Mouse (Mus musculus) embryonic facial prominence, embryonic 13.5 days (tissue): ENCODE results near the gene Ubash3b. TPM values are rescaled to one million over a fixed set of nuclear protein-coding genes. Genes with fewer than 3 reads are reported as not detected.

ENCODE experiments used
- ATAC-seq: fragments of 200-750 bp; cut with Nextera tagmentation; 2 replicates; pipeline ENCODE4 v1.8.0; 2017; ENCODE audit warnings: low read depth; ENCODE audit not compliant: insufficient number of reproducible peaks, insufficient read depth, low FRiP score, low TSS enrichment
- H3K27ac ChIP-seq: fragments of 300-500 bp; sonication (generic); 2 replicates; pipeline ENCODE4 v1.5.1; 2015; ENCODE audit warnings: moderate library complexity, mild to moderate bottlenecking, inconsistent platforms
- H3K27me3 ChIP-seq: fragments of 300-500 bp; sonication (generic); 2 replicates; pipeline ENCODE4 v1.6.1; 2015; ENCODE audit warnings: mild to moderate bottlenecking, inconsistent platforms
- H3K36me3 ChIP-seq: fragments of 300-500 bp; sonication (generic); 2 replicates; pipeline ENCODE4 v1.6.1; 2015; ENCODE audit warnings: mild to moderate bottlenecking, inconsistent platforms
- H3K4me1 ChIP-seq: fragments of 300-500 bp; sonication (generic); 2 replicates; pipeline ENCODE4 v1.6.1; 2015; ENCODE audit warnings: inconsistent platforms
- H3K4me2 ChIP-seq: fragments of 300-500 bp; sonication (generic); 2 replicates; pipeline ENCODE4 v1.6.1; 2015; ENCODE audit warnings: moderate library complexity, mild to moderate bottlenecking, inconsistent platforms
- H3K4me3 ChIP-seq: fragments of 300-500 bp; sonication (generic); 2 replicates; pipeline ENCODE4 v1.5.1; 2015; ENCODE audit warnings: mild to moderate bottlenecking, inconsistent platforms
- H3K9ac ChIP-seq: fragments of 300-500 bp; sonication (generic); 2 replicates; pipeline ENCODE4 v1.6.1; 2015; ENCODE audit warnings: mild to moderate bottlenecking, inconsistent platforms
- H3K9me3 ChIP-seq: fragments of 300-500 bp; sonication (generic); 2 replicates; pipeline ENCODE4 v1.6.1; 2016; ENCODE audit warnings: inconsistent platforms
- WGBS: fragments of 180-500 bp; shearing (Covaris S2); methylation state at CpG from one replicate; pipeline ENCODE4 v1.1.7; 2015; ENCODE audit warnings: mixed read lengths; 5-methylcytosine and 5-hydroxymethylcytosine counted together
- polyA plus RNA-seq: library from polyadenylated mRNA; unstranded; fragments of >200 nt; fragmentation: Nextera tagmentation; extraction: Ambion mirVana; gene quantifications from 2 replicates; pipeline ENCODE4 v1.2.1, GENCODE M21; 2015

The Ubash3b gene
- polyA plus RNA-seq, 1 experiment from 2014 or later: 7.8 TPM

- H3K36me3 ChIP-seq: no peaks in the 10 kb centered on the region
- H3K4me1 ChIP-seq: peaks cover 12% of the 10 kb centered on the region
- peaks cover 50% of the 10 kb centered on the region for H3K27me3 ChIP-seq
- peak within 1 kb of the TSS; percentile 48 for H3K4me3 ChIP-seq
- H3K9ac ChIP-seq: peak within 1 kb of the TSS; percentile 65
- H3K4me2 ChIP-seq: peak within 1 kb of the TSS; percentile 94
- H3K9me3 ChIP-seq: no peaks in the 10 kb centered on the region
- no peak within 1 kb of the TSS for H3K27ac ChIP-seq
- 0 out of 2 replicates have a peak, but pooled peaks have one; percentile 62 for ATAC-seq
- WGBS: under 1% methylated on average over 48 of the region's 51 CpGs
These were observed 197.7 kb downstream of the Ubash3b start, which contains the start of gene Jhy for GRCm38 (mm10) chr9:40963586-40964417. TSS of gene Jhy (minus strand) at chr9:40964118.

GRCm38 (mm10) chr9:40961401-40961800 lies 200.1 kb downstream of the Ubash3b start:
- Histone ChIP-seq H3K27ac (no peak overlapping the region), H3K4me3 (no peak overlapping the region), H3K36me3 (no peaks in the 10 kb centered on the region), H3K27me3 (peaks cover 50% of the 10 kb centered on the region), H3K4me1 (peaks cover 12% of the 10 kb centered on the region), H3K4me2 (no peak overlapping the region), H3K9me3 (no peaks in the 10 kb centered on the region), H3K9ac (no peak overlapping the region)
- ATAC-seq: no peak
- WGBS: 33% methylated on average over 3 of the region's 3 CpGs

Other genes with a start within 250 kb of the Ubash3b start
- gene Jhy, start 197.6 kb downstream of the Ubash3b start, polyA plus RNA-seq: 0.14 TPM in 1 of 2 replicates, not detected in the other
- gene Crtam, start 157.1 kb downstream of the Ubash3b start, polyA plus RNA-seq: 0.17 and 0.45 TPM in 2 replicates